Mouse (Mus musculus) thymus, adult 2 months (tissue): Measurements from ENCODE around the gene Tnk2.

ENCODE experiments used
- CTCF ChIP-seq: fragments of 200-500 bp; IDR thresholded peaks from 2 replicates; pipeline ENCODE4 v1.5.1; 2012; ENCODE audit warnings: mild to moderate bottlenecking, control low read depth, low read length, moderate library complexity, borderline replicate concordance; ENCODE audit not compliant: control insufficient read depth, poor library complexity, insufficient read depth; ENCODE audit errors: extremely low read depth
- POLR2A ChIP-seq: fragments of 200-500 bp; IDR thresholded peaks from 2 replicates; pipeline ENCODE4 v1.6.1; 2012; ENCODE audit warnings: mild to moderate bottlenecking, low read length, control low read depth, moderate library complexity; ENCODE audit not compliant: control insufficient read depth, poor library complexity, insufficient read depth; ENCODE audit errors: extremely low read depth

DNA sequence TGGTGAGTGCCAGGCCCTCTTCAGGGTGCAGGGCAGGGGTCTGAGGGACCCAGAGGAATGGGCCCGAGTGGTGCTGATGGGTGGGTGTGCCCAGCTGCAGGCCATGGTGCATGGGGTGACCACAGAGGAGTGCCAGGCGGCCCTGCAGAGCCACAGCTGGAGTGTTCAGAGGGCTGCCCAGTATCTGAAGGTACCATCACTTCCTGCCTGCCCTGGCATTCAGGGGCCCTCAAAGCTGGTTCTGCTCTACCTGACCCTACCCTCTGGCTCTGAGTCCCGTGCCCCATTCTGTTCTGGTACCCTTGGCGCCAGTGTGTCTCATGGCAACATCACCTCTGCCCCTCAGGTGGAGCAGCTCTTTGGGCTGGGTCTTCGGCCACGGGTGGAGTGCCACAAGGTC lies 37.1 kb downstream of the Tnk2 start:
- TF ChIP-seq CTCF (no peak), POLR2A (no peak)
